Mouse (Mus musculus) heart, postnatal 0 days (tissue): ENCODE results near the gene Tec.

ENCODE experiments used
- CTCF ChIP-seq: IDR thresholded peaks from 2 replicates; pipeline ENCODE4 v1.5.1; 2016; ENCODE audit warnings: antibody characterized with exemption, control low read depth, low read depth
- EP300 ChIP-seq: IDR thresholded peaks from 2 replicates; pipeline ENCODE4 v1.6.1; 2016; ENCODE audit warnings: antibody characterized with exemption, low read depth

DNA sequence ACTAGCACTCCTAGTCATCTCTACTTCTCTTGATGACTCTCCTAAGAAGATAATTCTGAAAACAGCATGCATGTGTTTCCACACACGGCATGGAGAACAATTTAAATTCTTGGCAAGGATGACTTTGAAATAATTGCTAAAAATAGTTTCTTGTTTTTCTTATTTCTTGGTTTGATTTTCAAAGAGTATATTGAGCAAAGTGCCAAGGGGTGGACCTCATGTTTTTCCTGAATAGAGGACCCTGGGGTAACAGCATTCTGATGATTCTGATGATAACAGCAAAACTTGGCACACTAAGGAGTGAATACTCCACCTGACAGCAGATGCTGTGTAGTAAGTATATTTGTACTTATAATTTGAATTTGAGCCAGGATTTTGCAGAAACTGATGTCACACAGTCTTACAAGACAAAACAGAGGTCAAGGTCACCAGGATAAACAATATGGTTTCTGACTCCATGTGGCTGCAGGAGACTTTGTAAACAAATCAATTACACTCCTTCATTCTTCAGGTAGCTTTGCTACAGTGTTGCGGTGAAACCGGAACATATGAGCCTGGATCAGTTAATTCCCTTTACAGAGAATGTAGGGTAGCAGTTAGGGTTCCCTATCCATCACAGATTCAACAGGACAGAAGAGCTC lies 34.7 kb upstream of the Tec start:
- TF ChIP-seq CTCF (no peak), EP300 (no peak)
